Mouse (Mus musculus) heart, postnatal 25 days (tissue): ENCODE measurements around the gene 1700012B07Rik. TPM values are rescaled to one million over a fixed set of nuclear protein-coding genes. Genes with fewer than 3 reads are reported as not detected.

ENCODE experiments used
- DNase-seq: peaks from one replicate; pipeline ENCODE4 v3.0.0; 2022; ENCODE audit warnings: low spot score
- intact Hi-C: fragments of 180-260 bp; cut with DNase I; formaldehyde crosslinking; loops from one replicate; pipeline ENCODE4 v1.15.1; 2025
- total RNA-seq, 2 experiments: library from RNA; stranded (reverse); gene quantifications; 2 replicates each; pipeline ENCODE4 v1.2.3; 2021

The 1700012B07Rik gene
- total RNA-seq, 2 experiments from 2014 or later = not detected

- no peak for DNase-seq
- intact Hi-C loops = loop anchor here (10.0 kb wide), 1 partner anchor 539 kb away; no protein-coding TSS in a partner anchor
Observed at GRCm38 (mm10) chr11:109853228-109853966, 25.6 kb upstream of the 1700012B07Rik start.

GRCm38 (mm10) chr11:109851996-109852395, 24.1 kb upstream of the 1700012B07Rik start:
- intact Hi-C loops = loop anchor here (10.0 kb wide), 1 partner anchor 537 kb away; no protein-coding TSS in a partner anchor
- DNase-seq = no peak

DNA sequence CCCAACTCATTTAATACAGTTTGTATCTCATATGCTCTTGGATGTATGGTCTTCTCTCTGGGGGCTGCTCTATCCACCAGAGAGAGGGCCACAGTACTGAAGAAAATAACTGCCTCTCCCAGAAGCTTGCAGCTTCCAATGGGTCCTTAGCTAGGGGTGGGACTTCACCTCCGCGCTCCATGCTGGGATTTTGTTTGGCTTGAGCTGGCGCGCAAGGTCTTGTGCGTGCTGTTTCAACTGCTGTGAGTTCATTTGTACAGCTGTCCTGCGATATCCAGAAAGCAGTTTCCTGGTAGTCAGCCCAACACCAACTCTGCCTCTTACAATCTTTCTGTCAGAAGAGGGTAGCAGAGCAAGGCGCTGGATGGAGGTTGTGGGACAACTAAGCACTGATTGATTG, 18.5 kb upstream of the 1700012B07Rik start:
- intact Hi-C loops = loop anchor here (5.0 kb wide), 1 partner anchor 49 kb away; no protein-coding TSS in a partner anchor
- DNase-seq = no peak

DNA sequence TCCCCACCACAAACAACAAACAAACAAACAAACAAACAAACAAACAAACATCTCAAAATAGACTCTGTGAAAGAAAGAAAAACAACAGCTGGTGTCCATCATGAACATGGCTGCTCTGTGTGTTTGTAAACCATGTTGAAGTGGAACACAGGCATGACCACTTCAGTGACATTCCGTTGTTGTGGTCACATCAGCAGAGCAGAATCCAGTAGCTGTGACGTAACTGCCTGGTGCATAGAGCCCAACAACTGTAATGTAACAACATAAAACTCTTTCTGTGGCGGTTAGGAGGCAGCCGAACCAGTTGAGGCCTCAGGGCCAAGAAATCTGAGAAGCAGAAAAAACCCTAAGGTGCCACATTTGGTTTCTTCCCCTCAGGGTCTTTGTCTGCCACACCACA, 17.8 kb upstream of the 1700012B07Rik start:
- DNase-seq = no peak
- intact Hi-C loops = loop anchor here (5.0 kb wide), 1 partner anchor 48 kb away; no protein-coding TSS in a partner anchor

- intact Hi-C loops = no loop called here
- no peak for DNase-seq
Observed at GRCm38 (mm10) chr11:109844466-109844865, 16.6 kb upstream of the 1700012B07Rik start.

GRCm38 (mm10) chr11:109830368-109830767, 2.5 kb upstream of the 1700012B07Rik start:
- DNase-seq = no peak
- intact Hi-C loops = no loop called here

DNA sequence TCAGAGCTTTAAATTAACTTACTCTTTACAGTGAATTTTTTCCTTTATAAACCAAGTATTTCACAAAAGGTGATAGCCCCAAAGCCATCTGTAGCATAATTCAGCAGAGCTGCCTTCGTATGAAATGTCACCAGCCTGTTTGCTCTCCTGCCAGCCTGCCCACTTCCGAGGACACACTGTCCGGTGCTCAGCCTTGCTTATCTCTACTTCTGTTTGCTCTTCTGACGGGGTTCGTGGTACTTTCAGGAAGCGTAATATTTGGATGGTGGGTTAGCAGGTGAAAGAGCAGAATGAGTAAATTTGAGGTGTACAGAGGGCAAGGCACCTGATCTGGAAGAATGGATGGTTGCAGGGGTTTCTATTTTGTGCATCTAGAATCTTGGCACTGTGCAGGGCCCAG, 5.6 kb downstream of the 1700012B07Rik start:
- no peak for DNase-seq
- intact Hi-C loops = no loop called here

DNA sequence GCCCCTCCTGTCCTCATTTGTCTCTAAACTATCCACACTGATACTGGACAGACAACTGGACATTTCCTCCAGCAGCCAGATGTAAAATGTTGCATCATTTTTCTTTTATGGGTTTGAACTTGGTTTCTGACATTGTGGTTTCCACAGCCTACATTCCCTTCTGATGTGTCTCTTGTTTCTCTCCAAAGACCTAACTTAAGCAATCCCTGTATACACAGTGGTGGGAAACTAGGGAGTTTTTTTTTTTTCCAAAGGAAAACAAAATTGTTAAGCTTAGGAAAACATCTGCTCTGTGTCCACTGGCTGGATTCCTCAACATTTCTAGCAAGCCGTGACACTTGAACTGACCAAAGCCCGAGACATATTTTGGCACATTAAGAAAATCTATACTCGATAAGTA, 10.4 kb downstream of the 1700012B07Rik start:
- intact Hi-C loops = no loop called here
- DNase-seq = no peak

- intact Hi-C loops = no loop called here
- no peak for DNase-seq
Observed at GRCm38 (mm10) chr11:109816911-109817310, 10.9 kb downstream of the 1700012B07Rik start.

DNA sequence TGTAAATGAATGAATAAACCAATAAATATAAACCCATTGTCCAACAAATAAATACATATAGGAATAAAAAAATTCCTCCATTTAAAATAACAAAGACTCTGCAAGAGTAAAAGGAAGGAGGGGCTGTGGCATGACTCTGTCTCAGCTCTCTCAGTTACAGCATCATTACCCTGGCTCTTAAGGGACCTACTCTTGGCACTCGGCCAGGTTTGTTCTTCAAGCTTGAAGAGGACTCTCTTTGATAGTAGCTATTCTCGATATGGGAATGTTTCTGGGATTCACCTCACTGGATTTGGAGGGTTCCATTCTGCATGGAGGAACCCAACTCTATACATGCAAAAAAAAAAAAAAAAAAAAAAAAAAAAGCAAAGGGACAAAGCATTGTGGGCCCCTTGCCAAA, 16.1 kb downstream of the 1700012B07Rik start:
- intact Hi-C loops = no loop called here
- no peak for DNase-seq

GRCm38 (mm10) chr11:109809175-109809855, 18.5 kb downstream of the 1700012B07Rik start:
- intact Hi-C loops = no loop called here
- no peak for DNase-seq

DNA sequence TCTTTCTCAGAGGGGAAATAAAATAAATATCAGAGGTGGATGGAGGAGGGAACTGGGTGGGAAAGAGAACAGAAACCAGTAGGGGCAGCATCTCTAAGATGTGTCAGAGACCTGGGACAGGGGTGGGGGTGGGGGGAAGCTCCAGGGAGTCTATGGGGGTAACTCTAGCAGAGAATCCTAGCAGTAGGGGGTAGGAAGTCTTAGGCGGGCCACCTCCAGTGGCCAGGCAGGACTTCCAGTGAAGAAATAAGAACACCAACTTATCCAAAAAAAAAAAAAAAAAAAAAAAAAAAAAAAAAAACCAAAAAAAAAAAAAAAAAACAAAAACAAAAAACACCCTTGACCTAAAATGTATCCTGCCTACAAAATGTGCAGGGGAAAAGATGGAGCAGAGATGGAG, 26.3 kb downstream of the 1700012B07Rik start:
- intact Hi-C loops = no loop called here

GRCm38 (mm10) chr11:109797531-109797930, 30.3 kb downstream of the 1700012B07Rik start:
- no peak for DNase-seq
- intact Hi-C loops = loop anchor here (5.0 kb wide), 1 partner anchor 50 kb away; no protein-coding TSS in a partner anchor

More for the DNA sequence above, 26.3 kb downstream of the 1700012B07Rik start:
- no peak for DNase-seq

GRCm38 (mm10) chr11:109795536-109795935, 32.3 kb downstream of the 1700012B07Rik start:
- intact Hi-C loops = loop anchor here (5.0 kb wide), 1 partner anchor 52 kb away; no protein-coding TSS in a partner anchor
- no peak for DNase-seq

DNA sequence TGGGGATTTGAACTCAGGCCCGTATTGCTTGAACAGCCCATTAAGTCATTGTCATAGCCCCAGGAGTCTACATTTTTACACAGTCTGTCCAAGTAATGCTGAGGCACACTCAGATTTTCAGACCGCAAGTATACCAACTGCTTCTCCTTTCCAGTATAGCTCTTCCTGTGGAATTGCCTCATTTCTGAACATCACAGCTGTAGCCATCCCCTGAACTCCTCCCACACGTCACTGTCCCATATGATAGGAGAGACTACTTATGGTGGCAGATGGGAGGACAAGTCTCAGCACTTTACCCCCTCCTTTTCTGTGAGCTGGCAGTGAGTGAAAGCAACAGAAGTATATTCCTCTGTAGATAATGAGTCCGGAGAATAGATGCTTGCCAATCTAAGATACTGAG, 34.3 kb downstream of the 1700012B07Rik start:
- no peak for DNase-seq
- intact Hi-C loops = loop anchor here (5.0 kb wide), 1 partner anchor 71 kb away; the partner anchor contains the start of gene Fam20a

- intact Hi-C loops = loop anchor here (5.0 kb wide), 1 partner anchor 70 kb away; the partner anchor contains the start of gene Fam20a
- DNase-seq = no peak
Observed at GRCm38 (mm10) chr11:109792401-109792997, 35.3 kb downstream of the 1700012B07Rik start.

- DNase-seq = no peak
- intact Hi-C loops = loop anchor here (5.0 kb wide), 1 partner anchor 70 kb away; the partner anchor contains the start of gene Fam20a
Observed at GRCm38 (mm10) chr11:109791965-109792364, 35.9 kb downstream of the 1700012B07Rik start.

DNA sequence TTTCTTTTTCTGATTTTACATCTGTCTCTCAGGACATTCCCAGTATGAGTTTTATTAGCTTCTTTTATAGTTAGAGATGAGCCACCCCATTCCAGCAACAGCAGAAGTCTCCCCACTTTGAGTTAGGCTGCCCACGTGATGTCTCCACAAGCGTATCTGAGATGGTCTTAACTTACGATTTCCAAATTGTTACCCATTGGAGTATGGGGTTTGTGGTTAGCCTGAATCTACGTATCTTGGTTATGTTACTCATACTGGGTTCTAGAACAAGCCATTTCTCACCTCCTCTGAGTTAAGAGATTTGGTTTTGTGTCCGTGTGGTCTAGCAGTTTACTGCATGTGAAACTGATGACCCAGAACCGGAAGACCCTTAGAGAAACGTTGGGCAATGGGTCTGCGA, 37.6 kb downstream of the 1700012B07Rik start:
- DNase-seq = no peak
- intact Hi-C loops = loop anchor here (5.0 kb wide), 1 partner anchor 68 kb away; the partner anchor contains the start of gene Fam20a

- intact Hi-C loops = no loop called here
- DNase-seq = no peak
Observed at GRCm38 (mm10) chr11:109785392-109785791, 42.5 kb downstream of the 1700012B07Rik start.

- no peak for DNase-seq
- intact Hi-C loops = no loop called here
Observed at GRCm38 (mm10) chr11:109771381-109771780, 56.5 kb downstream of the 1700012B07Rik start.
